Mouse (Mus musculus): Measurements from ENCODE around the gene Prpf40b. TPM values are rescaled to one million over a fixed set of nuclear protein-coding genes. Genes with fewer than 3 reads are reported as not detected.
"Not testable (repeated sequence)": the region's sequence is repeated elsewhere in the genome, so short reads cannot be mapped to it uniquely, and the experiment has no call there.

Gene Prpf40b
- polyA plus RNA-seq (2014; fragmentation: Nextera tagmentation; extraction: Ambion mirVana) = 41.9 and 45.7 TPM in 2 replicates

- DNase-seq (ENCODE audit: low spot score) (peak; percentile 95), ATAC-seq (ENCODE audit: low FRiP score) (peak; percentile 97)
- no peaks in the 10 kb centered on the region for H3K27me3 ChIP-seq (ENCODE audit: control insufficient read depth, insufficient read depth, low read length)
- peak within 1 kb of the TSS; percentile 88 for H3K27ac ChIP-seq (ENCODE audit: low read depth, low read length)
- no peaks in the 10 kb centered on the region for H3K36me3 ChIP-seq (ENCODE audit: control insufficient read depth, insufficient read depth, low read length)
- no peaks in the 10 kb centered on the region for H3K4me1 ChIP-seq (replicated peaks; ENCODE audit: control insufficient read depth, insufficient read depth, low read length)
- no peaks in the 10 kb centered on the region for H3K9me3 ChIP-seq (ENCODE audit: control insufficient read depth, low read length)
- under 1% methylated on average over 58 of the region's 64 CpGs for WGBS
- peak within 1 kb of the TSS; percentile 68 for H3K4me3 ChIP-seq (ENCODE audit: low read depth, low read length)
- peak within 1 kb of the TSS; percentile 72 for H3K9ac ChIP-seq (ENCODE audit: low read depth, low read length)
- H3K4me2 ChIP-seq (replicated peaks; ENCODE audit: low read depth, low read length) = peak within 1 kb of the TSS; percentile 46
These were observed at the start of gene Prpf40b for GRCm38 (mm10) chr15:99294813-99295374. Gene Prpf40b (plus strand): TSS chr15:99295087.

- 95% methylated on average over 6 of the region's 6 CpGs for WGBS
- H3K27me3 ChIP-seq (ENCODE audit: control insufficient read depth, insufficient read depth, low read length); H3K4me1 ChIP-seq (replicated peaks; ENCODE audit: control insufficient read depth, insufficient read depth, low read length); H3K9ac ChIP-seq (ENCODE audit: low read depth, low read length); H3K9me3 ChIP-seq (ENCODE audit: control insufficient read depth, low read length); DNase-seq (ENCODE audit: low spot score); ATAC-seq (ENCODE audit: low FRiP score); H3K4me2 ChIP-seq (replicated peaks; ENCODE audit: low read depth, low read length); H3K4me3 ChIP-seq (ENCODE audit: low read depth, low read length); H3K27ac ChIP-seq (ENCODE audit: low read depth, low read length): not testable (repeated sequence)
- peaks cover 10% of the 10 kb centered on the region; the same call in 1 of the 2 replicates for H3K36me3 ChIP-seq (ENCODE audit: control insufficient read depth, insufficient read depth, low read length)
These were observed 48.2 kb upstream of the Prpf40b start for GRCm38 (mm10) chr15:99246736-99247135.

- H3K4me3 ChIP-seq (ENCODE audit: low read depth, low read length) = no peak overlapping the region
- no peak overlapping the region for H3K27ac ChIP-seq (ENCODE audit: low read depth, low read length)
- 88% methylated on average over 9 of the region's 9 CpGs for WGBS
- H3K4me1 ChIP-seq (replicated peaks; ENCODE audit: control insufficient read depth, insufficient read depth, low read length) = no peaks in the 10 kb centered on the region; the same call in 1 of the 2 replicates
- H3K27me3 ChIP-seq (ENCODE audit: control insufficient read depth, insufficient read depth, low read length) = no peaks in the 10 kb centered on the region
- ATAC-seq (ENCODE audit: low FRiP score) = no peak
- H3K36me3 ChIP-seq (ENCODE audit: control insufficient read depth, insufficient read depth, low read length) = peaks cover 6% of the 10 kb centered on the region; the same call in 1 of the 2 replicates
- no peak overlapping the region for H3K4me2 ChIP-seq (replicated peaks; ENCODE audit: low read depth, low read length)
- H3K9me3 ChIP-seq (ENCODE audit: control insufficient read depth, low read length) = no peaks in the 10 kb centered on the region
- no peak for DNase-seq (ENCODE audit: low spot score)
- H3K9ac ChIP-seq (ENCODE audit: low read depth, low read length) = no peak overlapping the region
These were observed 45.9 kb upstream of the Prpf40b start for GRCm38 (mm10) chr15:99248972-99249371.

GRCm38 (mm10) chr15:99249938-99250337 lies 44.9 kb upstream of the Prpf40b start:
- WGBS = 90% methylated on average over 11 of the region's 11 CpGs
- ATAC-seq (ENCODE audit: low FRiP score) = no peak
- no peaks in the 10 kb centered on the region for H3K9me3 ChIP-seq (ENCODE audit: control insufficient read depth, low read length)
- no peak overlapping the region for H3K4me2 ChIP-seq (replicated peaks; ENCODE audit: low read depth, low read length)
- DNase-seq (ENCODE audit: low spot score) = no peak
- H3K27ac ChIP-seq (ENCODE audit: low read depth, low read length) = no peak overlapping the region
- peaks cover 6% of the 10 kb centered on the region; the same call in 1 of the 2 replicates for H3K36me3 ChIP-seq (ENCODE audit: control insufficient read depth, insufficient read depth, low read length)
- no peaks in the 10 kb centered on the region for H3K27me3 ChIP-seq (ENCODE audit: control insufficient read depth, insufficient read depth, low read length)
- no peaks in the 10 kb centered on the region; the same call in 1 of the 2 replicates for H3K4me1 ChIP-seq (replicated peaks; ENCODE audit: control insufficient read depth, insufficient read depth, low read length)
- no peak overlapping the region for H3K4me3 ChIP-seq (ENCODE audit: low read depth, low read length)
- H3K9ac ChIP-seq (ENCODE audit: low read depth, low read length) = no peak overlapping the region

GRCm38 (mm10) chr15:99251111-99251510 lies 43.8 kb upstream of the Prpf40b start:
- H3K4me1 ChIP-seq (replicated peaks; ENCODE audit: control insufficient read depth, insufficient read depth, low read length); H3K9me3 ChIP-seq (ENCODE audit: control insufficient read depth, low read length); H3K36me3 ChIP-seq (ENCODE audit: control insufficient read depth, insufficient read depth, low read length); ATAC-seq (ENCODE audit: low FRiP score); H3K27me3 ChIP-seq (ENCODE audit: control insufficient read depth, insufficient read depth, low read length); H3K27ac ChIP-seq (ENCODE audit: low read depth, low read length): not testable (repeated sequence)
- 1% methylated on average over 14 of the region's 15 CpGs for WGBS
- H3K9ac ChIP-seq (ENCODE audit: low read depth, low read length) = peak overlapping the region; percentile 46
- peak; percentile 26 for DNase-seq (ENCODE audit: low spot score)
- H3K4me3 ChIP-seq (ENCODE audit: low read depth, low read length) = peak overlapping the region; percentile 62
- H3K4me2 ChIP-seq (replicated peaks; ENCODE audit: low read depth, low read length) = peak overlapping the region; percentile 54

- peak within 1 kb of the TSS; percentile 69 for H3K9ac ChIP-seq (ENCODE audit: low read depth, low read length)
- H3K27me3 ChIP-seq (ENCODE audit: control insufficient read depth, insufficient read depth, low read length) = no peaks in the 10 kb centered on the region
- under 1% methylated on average over 52 of the region's 52 CpGs for WGBS
- H3K36me3 ChIP-seq (ENCODE audit: control insufficient read depth, insufficient read depth, low read length) = 0 out of 2 replicates have a peak, but pooled peaks cover 2% of the 10 kb centered on the region
- no peaks in the 10 kb centered on the region for H3K9me3 ChIP-seq (ENCODE audit: control insufficient read depth, low read length)
- H3K4me3 ChIP-seq (ENCODE audit: low read depth, low read length) = peak within 1 kb of the TSS; percentile 62
- H3K4me2 ChIP-seq (replicated peaks; ENCODE audit: low read depth, low read length) = peak within 1 kb of the TSS; percentile 59
- H3K4me1 ChIP-seq (replicated peaks; ENCODE audit: control insufficient read depth, insufficient read depth, low read length) = no peaks in the 10 kb centered on the region; the same call in 1 of the 2 replicates
- peak within 1 kb of the TSS; percentile 88 for H3K27ac ChIP-seq (ENCODE audit: low read depth, low read length)
- ATAC-seq (ENCODE audit: low FRiP score) (peak; percentile 93), DNase-seq (ENCODE audit: low spot score) (peak; percentile 99)
These were observed 43.1 kb upstream of the Prpf40b start, which contains the start of gene Mcrs1 for GRCm38 (mm10) chr15:99251626-99252380. Gene Mcrs1 (minus strand): TSS chr15:99251961.

GRCm38 (mm10) chr15:99252381-99253174 lies 42.3 kb upstream of the Prpf40b start:
- Histone ChIP-seq H3K4me2 (replicated peaks; ENCODE audit: low read depth, low read length) (peak overlapping the region; percentile 59), H3K4me3 (ENCODE audit: low read depth, low read length) (peak overlapping the region; percentile 62), H3K9me3 (ENCODE audit: control insufficient read depth, low read length) (no peaks in the 10 kb centered on the region), H3K36me3 (ENCODE audit: control insufficient read depth, insufficient read depth, low read length) (0 out of 2 replicates have a peak, but pooled peaks cover 2% of the 10 kb centered on the region), H3K4me1 (replicated peaks; ENCODE audit: control insufficient read depth, insufficient read depth, low read length) (no peaks in the 10 kb centered on the region; the same call in 1 of the 2 replicates), H3K9ac (ENCODE audit: low read depth, low read length) (peak overlapping the region; percentile 29), H3K27ac (ENCODE audit: low read depth, low read length) (peak overlapping the region; percentile 88), H3K27me3 (ENCODE audit: control insufficient read depth, insufficient read depth, low read length) (no peaks in the 10 kb centered on the region)
- 6% methylated on average over 22 of the region's 22 CpGs for WGBS
- ATAC-seq (ENCODE audit: low FRiP score) = peak; percentile 48
- no peak for DNase-seq (ENCODE audit: low spot score)

GRCm38 (mm10) chr15:99253175-99253479 lies 41.8 kb upstream of the Prpf40b start:
- H3K36me3 ChIP-seq (ENCODE audit: control insufficient read depth, insufficient read depth, low read length); H3K4me3 ChIP-seq (ENCODE audit: low read depth, low read length); H3K9ac ChIP-seq (ENCODE audit: low read depth, low read length); H3K9me3 ChIP-seq (ENCODE audit: control insufficient read depth, low read length); H3K4me2 ChIP-seq (replicated peaks; ENCODE audit: low read depth, low read length); DNase-seq (ENCODE audit: low spot score); H3K27me3 ChIP-seq (ENCODE audit: control insufficient read depth, insufficient read depth, low read length); H3K27ac ChIP-seq (ENCODE audit: low read depth, low read length); ATAC-seq (ENCODE audit: low FRiP score); H3K4me1 ChIP-seq (replicated peaks; ENCODE audit: control insufficient read depth, insufficient read depth, low read length): not testable (repeated sequence)
- WGBS = 50% methylated on average over 2 of the region's 2 CpGs
